Mouse (Mus musculus) C2C12 (cell line): ENCODE data around the gene Zscan18.

Experiments
- CTCF ChIP-seq: IDR thresholded peaks from one replicate; pipeline ENCODE4 v1.5.1; 2011; ENCODE audit not compliant: control insufficient read depth, insufficient read depth, insufficient read length
- FOSL1 ChIP-seq: IDR thresholded peaks from one replicate; pipeline ENCODE4 v1.8.0; 2011; ENCODE audit warnings: mild to moderate bottlenecking, low read length; ENCODE audit not compliant: poor library complexity, insufficient read depth, severe bottlenecking
- MYOD1 ChIP-seq: IDR thresholded peaks from one replicate; pipeline ENCODE4 v1.6.1; 2011; ENCODE audit warnings: low read depth; ENCODE audit not compliant: control insufficient read depth, insufficient read length
- USF1 ChIP-seq: IDR thresholded peaks from one replicate; pipeline ENCODE4 v1.6.1; 2011; ENCODE audit warnings: low read depth, mild to moderate bottlenecking, control low read depth, moderate library complexity

DNA sequence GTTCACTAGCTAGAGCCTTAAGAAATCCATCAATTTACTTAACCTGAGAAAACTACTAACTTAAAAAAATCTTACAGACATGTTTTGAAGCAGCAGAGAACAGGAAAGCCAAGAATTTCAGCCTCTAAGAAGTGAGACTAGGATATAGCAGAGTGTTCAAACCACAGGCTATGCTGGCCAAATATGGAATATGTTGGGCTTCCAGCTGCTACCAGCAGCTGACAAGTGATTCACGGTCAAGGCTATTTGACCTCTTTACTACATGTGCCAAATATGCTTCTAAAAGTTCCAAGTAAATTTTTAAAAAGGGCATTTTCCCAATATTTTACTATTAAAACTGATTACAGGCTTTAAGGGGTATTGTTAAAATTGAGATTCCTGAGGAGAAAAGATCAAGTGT is 3.9 kb downstream of the Zscan18 start:
- no peak for TF ChIP-seq USF1
- no peak for TF ChIP-seq CTCF
- no peak for TF ChIP-seq MYOD1
- no peak for TF ChIP-seq FOSL1
